Comparison of ENCODE assay signal across 8 mouse cellular contexts in the genomic region with DNA sequence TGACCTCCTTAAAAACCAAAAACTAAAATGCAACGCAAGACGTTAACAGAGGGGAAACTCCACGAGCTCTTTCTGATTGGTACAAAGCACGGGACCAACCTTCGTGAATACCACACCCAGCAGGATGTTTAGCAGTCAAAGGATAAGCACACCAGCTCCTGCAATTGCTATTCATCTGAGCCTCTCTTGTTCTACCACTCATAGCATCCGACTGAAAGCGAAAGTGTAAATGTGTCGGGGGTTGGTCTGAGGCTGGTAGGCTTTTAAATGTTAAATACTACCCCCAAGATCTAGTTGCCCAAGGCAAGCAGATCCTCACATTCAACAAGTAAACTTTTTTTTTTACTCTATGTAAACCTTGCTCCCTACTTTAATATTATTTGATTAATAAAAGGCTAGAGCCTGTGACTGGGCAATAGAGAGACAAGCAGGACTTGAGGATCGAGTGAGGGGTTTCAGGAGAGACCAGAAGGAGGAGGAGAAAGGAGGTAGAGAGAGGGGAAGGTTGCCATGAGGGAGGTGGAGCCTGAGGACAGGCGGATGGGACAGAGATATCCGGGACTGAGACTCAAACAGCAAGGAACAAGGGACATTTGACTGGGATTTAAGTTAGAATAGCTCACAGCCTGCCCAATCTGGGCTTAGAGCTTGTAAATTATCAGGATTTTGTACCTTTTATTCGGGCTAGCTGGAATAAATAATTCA. TPM values are rescaled to one million over a fixed set of nuclear protein-coding genes. Genes with fewer than 3 reads are reported as not detected.
DNase-seq lines count a peak whose midpoint lies in the region; ATAC-seq and TF ChIP-seq lines count a peak whose summit lies in the region.

No protein-coding gene starts in this region.

- TF ChIP-seq CTCF in lung, postnatal 0 days (IDR thresholded peaks at IDR 0.05) = no peak

- H3K9me3 ChIP-seq in neural tube, embryonic 11.5 days (ENCODE audit: control insufficient read depth, low read length) = no peaks in the 10 kb centered on the region
- no peaks in the 10 kb centered on the region for H3K9me3 ChIP-seq in lung, postnatal 0 days (ENCODE audit: low read length)
- no peaks in the 10 kb centered on the region for H3K9me3 ChIP-seq in stomach, embryonic 15.5 days

- 0 out of 2 replicates have a peak overlapping the region, but pooled peaks have one; percentile 4 for H3K4me3 ChIP-seq in neural tube, embryonic 11.5 days (ENCODE audit: low read depth, low read length)
- H3K4me3 ChIP-seq in lung, postnatal 0 days (ENCODE audit: low read depth, low read length) = peak overlapping the region; percentile 6; the same call in 1 of the 2 replicates
- peak overlapping the region; percentile 14; the same call in 1 of the 2 replicates for H3K4me3 ChIP-seq in stomach, embryonic 15.5 days (replicated peaks)

- H3K4me1 ChIP-seq in neural tube, embryonic 11.5 days (ENCODE audit: control insufficient read depth, insufficient read depth, low read length) = no peaks in the 10 kb centered on the region
- H3K4me1 ChIP-seq in lung, postnatal 0 days (ENCODE audit: insufficient read depth, low read depth, low read length) = no peaks in the 10 kb centered on the region
- H3K4me1 ChIP-seq in stomach, embryonic 15.5 days = no peaks in the 10 kb centered on the region

- H3K4me2 ChIP-seq in neural tube, embryonic 11.5 days (ENCODE audit: low read depth) = peak overlapping the region; percentile 19
- H3K4me2 ChIP-seq in lung, postnatal 0 days (replicated peaks; ENCODE audit: low read depth, low read length) = peak overlapping the region; percentile 56
- peak overlapping the region; percentile 37 for H3K4me2 ChIP-seq in stomach, embryonic 15.5 days

- H3K27me3 ChIP-seq in neural tube, embryonic 11.5 days (ENCODE audit: control insufficient read depth, insufficient read depth, low read length) = no peaks in the 10 kb centered on the region
- no peaks in the 10 kb centered on the region for H3K27me3 ChIP-seq in lung, postnatal 0 days (replicated peaks; ENCODE audit: insufficient read depth, low read length)
- no peaks in the 10 kb centered on the region for H3K27me3 ChIP-seq in stomach, embryonic 15.5 days (replicated peaks)

- peak; percentile 14 for DNase-seq in neural tube, embryonic 11.5 days (ENCODE audit: low spot score)
- DNase-seq in neural tube, embryonic 10.5 days (ENCODE audit: extremely low spot score, low spot score) = no peak
- DNase-seq in lung, postnatal 0 days (ENCODE audit: low spot score) = peak; percentile 59
- DNase-seq in layer of hippocampus, adult 18-20 months (ENCODE audit: low spot score in 2 of 2) = no peak
- DNase-seq in urinary bladder, adult 2 months (ENCODE audit: low spot score) = no peak
- no peak for DNase-seq in adrenal gland, postnatal 14 days

- ATAC-seq in neural tube, embryonic 11.5 days (ENCODE audit: insufficient read depth, low FRiP score, low TSS enrichment) = no peak
- ATAC-seq in granulocyte monocyte progenitor cell, adult 5-6 weeks (replicated peaks; ENCODE audit: poor library complexity, severe bottlenecking) = peak; percentile 57
- peak; percentile 65 for ATAC-seq in lung, postnatal 0 days
- ATAC-seq in stomach, embryonic 15.5 days (ENCODE audit: insufficient read depth, low FRiP score, low read depth) = no peak

- no peak for TF ChIP-seq EP300 in lung, postnatal 0 days (IDR thresholded peaks at IDR 0.05)

- no peak overlapping the region for H3K9ac ChIP-seq in neural tube, embryonic 11.5 days (ENCODE audit: low read length)
- peak overlapping the region; percentile 46; the same call in 1 of the 2 replicates for H3K9ac ChIP-seq in lung, postnatal 0 days (replicated peaks; ENCODE audit: low read depth)
- no peak overlapping the region for H3K9ac ChIP-seq in stomach, embryonic 15.5 days

- H3K36me3 ChIP-seq in neural tube, embryonic 11.5 days (ENCODE audit: control insufficient read depth, insufficient read depth, low read length) = no peaks in the 10 kb centered on the region
- no peaks in the 10 kb centered on the region for H3K36me3 ChIP-seq in lung, postnatal 0 days (ENCODE audit: insufficient read depth, low read length)
- no peaks in the 10 kb centered on the region for H3K36me3 ChIP-seq in stomach, embryonic 15.5 days

- 14% methylated on average over 12 of the region's 12 CpGs for WGBS in neural tube, embryonic 11.5 days
- WGBS in lung, postnatal 0 days = 7% methylated on average over 12 of the region's 12 CpGs
- WGBS in stomach, embryonic 15.5 days = 14% methylated on average over 12 of the region's 12 CpGs

- H3K27ac ChIP-seq in neural tube, embryonic 11.5 days (ENCODE audit: low read depth, low read length) = no peak overlapping the region
- H3K27ac ChIP-seq in lung, postnatal 0 days (ENCODE audit: low read length) = 0 out of 2 replicates have a peak overlapping the region, but pooled peaks have one; percentile 4
- no peak overlapping the region for H3K27ac ChIP-seq in stomach, embryonic 15.5 days

RNA-seq across cellular contexts. Expression of gene Rbbp6, which starts 25.0 kb away (rescaled TPM):
- 28.7 and 34.0 TPM in 2 replicates for polyA plus RNA-seq in neural tube, embryonic 11.5 days (2014; fragmentation: Nextera tagmentation; extraction: Ambion mirVana)
- 89.0 and 129 TPM in 2 replicates for total RNA-seq in granulocyte monocyte progenitor cell, adult 5-6 weeks (2014; fragmentation: Nextera tagmentation)
- 61.3 and 66.8 TPM in 2 replicates for total RNA-seq in granulocyte monocyte progenitor cell, adult 5-6 weeks (2017)
- 18.3 and 19.6 TPM in 2 replicates for polyA plus RNA-seq in lung, postnatal 0 days (2015; fragmentation: Nextera tagmentation; extraction: Ambion mirVana)
- polyA plus RNA-seq in stomach, embryonic 15.5 days (2015; fragmentation: Nextera tagmentation; extraction: Ambion mirVana) = 28.3 and 28.6 TPM in 2 replicates
- total RNA-seq in layer of hippocampus, adult 18-20 months (2021) = 10 to 100 TPM; 62.6 to 67.2 TPM
- polyA plus RNA-seq in urinary bladder, adult 2 months (2012; rRNA removed) = 38.7 and 42.9 TPM in 2 replicates
- 55.2 and 58.2 TPM in 2 replicates for total RNA-seq in adrenal gland, postnatal 14 days (2021)

Comparison
In these comparisons a context has a peak if more than half of its experiments do, and no peak if none do; other contexts are left out.
1. DNase-seq: peak in neural tube, embryonic 11.5 days (single experiment) and lung, postnatal 0 days (single experiment); none in neural tube, embryonic 10.5 days (single experiment), layer of hippocampus, adult 18-20 months (0 of 2), urinary bladder, adult 2 months (single experiment) and adrenal gland, postnatal 14 days (single experiment).
2. ATAC-seq: peak in granulocyte monocyte progenitor cell, adult 5-6 weeks (single experiment) and lung, postnatal 0 days (single experiment); none in neural tube, embryonic 11.5 days (single experiment) and stomach, embryonic 15.5 days (single experiment).
3. Peak in every context shown above with its lines, with median percentiles within 50 percentile points of each other: H3K4me2 ChIP-seq and H3K4me3 ChIP-seq.